Mouse (Mus musculus): ENCODE measurements at regions not wholly inside any gene's neighbourhood (a gene's known extent, or its start where the extent isn't known, plus 50 kb on each side); places are given as distances from the start of the nearest gene placed in this dataset.

DNA sequence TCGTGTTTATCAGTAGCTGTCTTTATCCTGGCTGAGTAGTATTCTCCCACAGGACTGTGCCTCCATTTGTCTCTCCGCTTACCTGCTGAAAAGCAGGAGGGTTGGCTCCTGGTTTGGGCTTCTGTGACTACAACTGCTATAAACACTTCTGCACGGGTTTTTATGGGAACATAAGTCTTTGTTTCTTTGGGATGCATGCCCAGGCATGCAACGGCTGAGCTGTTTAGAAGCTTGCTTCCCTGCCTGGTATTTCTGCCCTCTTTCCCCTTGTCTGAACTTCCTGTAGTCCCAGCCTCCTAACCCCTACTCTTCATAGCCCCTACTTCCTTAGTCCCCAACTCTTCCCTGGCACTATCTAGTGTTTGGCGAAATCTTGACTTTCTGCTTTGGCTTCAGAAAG lies 139.6 kb upstream of the Gm26897 start:
- DNase-seq (ENCODE audit: extremely low spot score, low read depth, low spot score): no peak

DNA sequence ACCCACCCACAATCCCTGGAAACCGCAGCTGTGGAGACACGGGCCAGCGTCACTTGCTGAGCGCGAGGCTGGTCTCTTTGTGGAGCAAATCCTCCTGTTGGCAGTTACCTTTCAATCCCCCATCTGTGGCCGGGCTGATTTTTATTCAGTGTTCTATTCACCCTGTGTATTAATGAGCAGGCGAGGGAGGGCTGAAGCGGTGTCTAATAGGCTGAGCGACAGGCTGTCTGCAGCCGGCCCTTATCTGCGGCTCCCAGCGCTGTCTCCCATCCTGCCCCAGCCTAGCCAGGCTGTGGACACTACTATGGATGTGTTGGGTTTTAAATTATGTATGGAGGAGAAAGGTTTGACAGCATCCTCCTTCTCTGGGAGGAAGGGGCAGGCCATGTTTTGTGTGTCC lies 138.3 kb upstream of the Gm26897 start:
- DNase-seq (ENCODE audit: extremely low spot score, low read depth, low spot score): no peak

DNA sequence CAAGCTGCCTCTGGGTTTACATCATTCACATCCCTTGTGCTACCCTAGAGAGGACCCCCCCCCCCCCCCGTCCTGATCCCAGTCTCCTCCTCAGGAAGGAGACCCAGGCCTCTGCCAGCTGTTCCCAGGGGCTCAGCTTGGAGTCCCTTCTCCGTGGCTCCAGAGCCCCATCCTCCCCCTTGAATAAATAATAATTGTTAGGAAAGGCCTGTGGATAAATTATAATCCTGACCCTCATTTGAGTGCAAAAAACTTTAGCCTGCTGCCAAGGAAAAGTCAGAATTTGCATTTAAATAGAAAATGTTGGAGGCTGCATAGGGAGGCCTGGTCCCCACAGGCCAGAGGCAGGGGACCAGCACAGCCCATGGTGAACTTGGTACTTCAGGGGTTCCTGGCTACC lies 136.0 kb upstream of the Gm26897 start:
- DNase-seq (ENCODE audit: extremely low spot score, low read depth, low spot score): no peak

DNA sequence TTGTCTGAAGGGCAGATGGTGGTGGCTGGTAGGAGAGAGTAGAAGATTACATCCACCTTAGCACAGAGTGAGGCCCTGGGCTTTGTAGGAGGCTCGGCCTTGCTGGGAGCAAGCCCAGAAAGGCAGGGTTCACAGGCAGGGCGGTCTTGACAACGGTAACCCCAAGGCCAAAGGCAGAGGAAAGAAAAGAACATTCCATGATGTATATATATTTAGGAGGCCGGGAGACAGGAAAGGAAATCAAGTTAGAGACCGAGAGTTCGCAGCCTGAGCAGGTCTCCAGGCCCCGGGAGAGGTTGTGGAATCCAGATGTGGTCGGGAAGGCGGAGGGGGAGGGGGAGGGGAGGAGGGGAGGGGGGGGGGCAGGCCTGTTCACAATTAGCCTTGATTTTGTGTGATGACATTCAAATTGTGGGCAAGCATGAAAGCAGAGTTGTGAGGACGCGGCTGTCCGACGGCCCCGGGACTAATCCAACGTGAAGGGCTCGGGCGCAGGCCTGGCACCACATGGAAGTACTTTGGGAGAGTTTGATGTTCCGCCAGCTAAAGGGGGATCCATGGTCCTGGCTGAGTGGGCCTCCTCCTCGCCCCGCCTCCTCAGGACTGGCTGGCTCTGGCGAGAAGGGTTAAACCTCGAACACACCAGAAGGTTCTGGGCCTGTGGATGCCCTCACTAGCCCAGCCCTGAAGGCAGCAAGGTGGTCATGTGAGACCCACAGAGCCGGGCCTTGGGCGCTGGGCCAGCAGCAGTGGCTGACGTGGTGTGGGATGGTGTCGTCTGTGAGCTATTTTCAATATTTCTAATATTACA lies 131.8 kb upstream of the Gm26897 start:
- DNase-seq (ENCODE audit: extremely low spot score, low read depth, low spot score): no peak

DNA sequence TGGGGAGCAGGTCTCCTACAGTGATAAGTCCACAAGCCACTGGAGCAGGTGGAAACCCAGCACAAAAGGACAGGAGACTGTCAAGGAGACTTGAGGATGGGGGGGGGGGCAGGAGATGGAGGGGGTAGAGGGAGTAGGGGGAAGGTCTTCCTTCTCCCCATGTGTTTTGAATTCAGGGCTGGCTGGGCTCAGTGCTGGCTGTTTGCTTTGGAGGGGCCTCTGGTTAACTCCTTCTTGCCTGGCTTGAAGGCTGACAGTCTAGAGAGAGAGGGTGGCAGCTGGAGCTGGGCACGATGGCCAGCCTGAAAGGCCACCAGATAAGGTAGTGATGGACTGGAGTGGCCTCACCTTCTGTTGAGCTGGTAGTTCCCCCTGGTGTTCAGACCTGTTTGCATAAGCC lies 120.0 kb upstream of the Gm26897 start:
- DNase-seq (ENCODE audit: extremely low spot score, low read depth, low spot score): no peak

DNA sequence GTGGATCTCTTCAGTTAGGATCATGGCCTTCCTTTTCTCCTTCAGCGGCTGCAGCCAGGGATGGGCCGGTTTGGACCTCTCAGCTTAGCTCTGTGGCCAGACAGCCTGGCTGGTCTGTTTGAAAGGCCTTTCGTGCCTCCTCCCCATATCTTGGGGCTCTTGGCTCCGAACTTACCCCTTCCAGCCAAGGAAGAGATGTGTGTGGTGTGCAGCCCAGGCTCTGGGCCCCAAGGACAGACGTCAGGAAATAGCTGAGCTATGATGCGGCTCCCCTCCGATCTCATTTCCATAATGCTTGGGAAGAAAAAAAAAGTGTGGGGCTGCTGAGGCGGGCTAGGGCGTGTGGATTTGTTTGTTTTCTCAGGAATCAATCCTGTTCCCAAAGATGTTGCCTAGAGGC lies 113.8 kb upstream of the Gm26897 start:
- no peak for DNase-seq (ENCODE audit: extremely low spot score, low read depth, low spot score)

DNA sequence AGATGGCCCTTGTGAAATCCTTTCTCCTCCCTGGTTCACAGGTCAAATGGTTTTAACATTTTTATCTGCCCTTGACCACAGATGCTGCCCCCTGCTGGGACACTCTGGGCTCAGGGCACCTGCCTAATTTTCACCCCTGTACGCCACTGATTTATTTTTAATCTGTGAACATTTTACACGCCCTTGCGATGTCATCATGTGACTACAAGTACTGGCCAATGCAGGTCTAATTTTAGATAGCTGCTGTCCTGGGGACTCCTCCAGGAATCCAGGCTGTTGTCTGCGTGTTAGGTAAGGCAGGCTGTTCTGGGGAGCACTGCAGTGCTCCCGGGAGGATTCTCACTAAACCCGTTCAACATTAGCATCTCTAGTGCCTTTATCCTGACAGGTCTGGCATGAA lies 113.1 kb upstream of the Gm26897 start:
- DNase-seq (ENCODE audit: extremely low spot score, low read depth, low spot score): no peak

DNA sequence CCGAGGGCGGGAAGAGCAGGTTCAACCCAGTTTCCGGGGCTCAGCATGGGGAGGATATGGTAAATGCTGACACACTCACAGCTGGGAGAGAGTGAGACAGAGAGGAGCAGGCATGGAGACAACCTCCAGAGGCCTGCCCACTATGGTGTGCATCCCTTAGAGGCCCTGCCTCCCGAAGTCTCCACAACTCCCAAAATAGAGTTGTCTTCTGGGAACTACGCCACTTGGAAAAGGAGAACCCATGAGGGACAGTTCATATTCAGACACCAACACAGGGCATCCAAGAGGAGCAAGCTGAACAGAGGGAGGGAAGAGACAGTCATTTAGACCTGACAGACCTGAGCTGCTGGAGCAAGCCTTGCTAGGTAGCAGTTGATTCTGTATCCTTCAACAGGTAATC lies 111.2 kb upstream of the Gm26897 start:
- no peak for DNase-seq (ENCODE audit: extremely low spot score, low read depth, low spot score)

DNA sequence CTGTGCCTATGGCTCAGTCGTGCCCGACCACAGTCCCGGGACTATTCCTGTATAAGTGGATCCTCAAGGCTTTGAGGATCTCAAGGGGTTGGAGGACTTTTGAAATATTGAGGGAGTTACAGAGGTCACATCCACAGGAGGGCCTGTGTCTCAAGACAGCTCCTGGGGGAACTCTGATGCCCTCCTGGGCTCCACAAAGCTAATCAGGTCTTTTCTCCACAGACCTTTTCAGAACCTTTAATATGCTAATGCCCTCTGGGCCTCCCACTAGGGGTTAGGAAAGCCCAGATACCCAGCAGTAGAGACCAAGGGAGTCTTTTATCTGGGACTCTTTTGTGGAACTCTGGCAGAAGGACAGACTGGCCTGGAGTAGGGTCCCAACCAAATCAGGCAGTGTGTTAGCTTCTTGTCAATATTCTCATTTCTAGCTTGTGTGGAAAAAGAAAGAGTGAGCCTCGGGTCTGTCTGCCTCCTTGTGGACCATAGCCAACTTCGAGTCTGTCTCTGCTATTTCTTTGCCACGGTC lies 107.4 kb upstream of the Gm26897 start:
- no peak for DNase-seq (ENCODE audit: extremely low spot score, low read depth, low spot score)

DNA sequence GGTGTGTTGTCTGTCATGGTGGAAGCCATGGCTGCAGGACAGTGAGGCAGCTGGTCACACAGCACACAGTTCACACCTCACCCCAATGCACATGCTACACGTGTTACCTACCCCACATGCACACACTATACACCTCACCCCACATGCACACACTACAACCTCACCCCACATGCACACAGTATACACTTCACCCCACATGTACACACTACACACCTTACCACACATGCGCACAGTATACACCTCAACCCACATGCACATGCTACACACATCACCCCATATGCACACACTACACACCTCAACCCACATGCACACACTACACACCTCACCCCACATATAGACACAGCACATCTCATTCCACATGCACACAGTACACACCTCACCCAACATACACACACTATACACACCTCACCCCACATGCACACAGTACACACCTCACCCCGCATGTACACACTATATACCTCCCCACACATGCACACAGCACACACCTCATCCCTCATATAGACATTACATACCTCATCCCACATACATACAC lies 103.3 kb upstream of the Gm26897 start:
- DNase-seq (ENCODE audit: extremely low spot score, low read depth, low spot score): no peak

DNA sequence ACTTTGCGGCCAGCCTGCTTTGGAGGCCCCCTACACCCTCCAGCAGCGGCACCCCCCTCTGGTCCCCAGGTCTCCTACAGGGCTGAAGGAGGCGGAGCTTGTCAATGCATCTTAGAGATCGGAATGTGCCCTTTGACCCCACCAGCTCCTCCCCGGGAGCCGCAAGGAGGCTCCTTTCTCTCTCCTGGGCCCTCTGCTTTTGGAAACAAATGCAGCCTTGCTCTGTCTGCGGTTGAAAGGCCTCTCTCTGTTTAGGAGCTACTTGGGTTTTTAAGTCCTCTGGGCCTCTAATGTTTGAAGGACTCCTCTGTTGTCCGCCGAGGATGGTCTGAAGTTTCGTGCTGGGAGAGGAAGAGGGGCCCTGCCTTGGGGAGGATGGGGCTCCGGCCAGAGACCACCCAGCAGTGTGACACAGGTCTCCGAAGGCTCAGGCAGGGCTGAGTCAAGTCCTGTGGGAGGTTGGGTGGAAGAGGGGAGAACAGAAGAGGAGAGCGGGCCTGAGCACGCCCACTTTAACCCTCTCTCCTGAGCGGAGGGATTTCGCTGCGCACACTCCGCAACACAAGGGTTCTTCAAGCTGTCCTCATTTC lies 102.1 kb upstream of the Gm26897 start:
- peak; percentile 39 for DNase-seq (ENCODE audit: extremely low spot score, low read depth, low spot score)

DNA sequence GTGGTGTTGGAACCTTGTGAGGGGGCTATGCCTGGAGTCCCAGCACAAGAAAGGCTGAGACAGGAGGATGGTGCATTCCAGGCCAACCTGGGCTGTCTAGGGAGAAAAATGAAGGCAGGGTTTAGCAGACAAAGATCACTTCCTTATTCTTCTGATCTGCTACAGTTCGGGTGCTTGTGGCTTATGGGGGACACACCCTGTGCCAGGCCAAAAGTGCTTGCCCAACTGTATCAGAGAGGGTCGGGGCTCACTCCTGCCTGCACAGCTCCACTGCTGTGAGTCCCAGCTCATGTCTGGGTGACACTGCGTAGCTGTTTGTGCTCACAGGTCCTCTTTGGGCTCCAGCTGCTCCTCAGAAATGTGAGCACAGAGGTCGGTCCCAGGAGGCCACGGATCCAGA lies 98.6 kb upstream of the Gm26897 start:
- DNase-seq (ENCODE audit: extremely low spot score, low read depth, low spot score): no peak

DNA sequence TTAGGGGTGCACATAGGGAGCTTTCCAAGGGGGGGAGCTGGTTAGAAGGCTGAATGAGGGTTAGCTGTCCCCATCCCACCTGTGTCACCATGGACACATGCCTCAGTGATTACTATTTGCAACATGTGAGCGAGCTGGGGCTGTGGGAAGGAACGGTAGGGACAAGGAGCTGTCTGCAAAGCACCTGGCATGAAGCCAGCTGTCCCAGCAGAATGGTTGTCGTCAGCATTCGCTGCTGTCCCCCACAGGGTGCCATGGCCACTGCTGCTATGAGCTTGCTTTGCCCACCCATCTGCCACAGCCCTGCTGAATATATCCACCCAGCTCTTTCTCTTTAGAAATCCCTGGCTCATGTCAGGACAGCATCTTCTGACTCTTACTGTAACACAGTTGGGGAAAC lies 96.8 kb upstream of the Gm26897 start:
- DNase-seq (ENCODE audit: extremely low spot score, low read depth, low spot score): no peak

DNA sequence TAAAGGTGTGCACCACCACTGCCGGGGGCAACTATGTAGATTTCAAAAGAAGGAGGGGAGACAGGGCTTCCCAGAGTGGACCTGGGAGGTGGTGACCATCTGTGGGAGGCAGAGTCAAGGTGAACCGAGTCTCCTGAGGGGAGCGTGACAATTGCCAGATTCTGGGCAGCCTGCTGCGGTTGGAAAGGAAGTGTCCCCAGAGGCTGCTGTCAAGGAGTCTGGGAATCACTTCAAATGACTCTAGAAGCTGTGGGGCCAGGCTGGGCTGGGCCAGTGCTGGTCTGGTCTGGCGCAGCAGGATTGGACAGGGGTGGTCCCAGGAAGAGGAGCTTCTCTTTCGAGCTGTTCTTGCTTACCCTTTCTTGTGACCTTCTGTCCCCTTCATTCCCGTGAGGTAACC lies 95.4 kb upstream of the Gm26897 start:
- DNase-seq (ENCODE audit: extremely low spot score, low read depth, low spot score): no peak

DNA sequence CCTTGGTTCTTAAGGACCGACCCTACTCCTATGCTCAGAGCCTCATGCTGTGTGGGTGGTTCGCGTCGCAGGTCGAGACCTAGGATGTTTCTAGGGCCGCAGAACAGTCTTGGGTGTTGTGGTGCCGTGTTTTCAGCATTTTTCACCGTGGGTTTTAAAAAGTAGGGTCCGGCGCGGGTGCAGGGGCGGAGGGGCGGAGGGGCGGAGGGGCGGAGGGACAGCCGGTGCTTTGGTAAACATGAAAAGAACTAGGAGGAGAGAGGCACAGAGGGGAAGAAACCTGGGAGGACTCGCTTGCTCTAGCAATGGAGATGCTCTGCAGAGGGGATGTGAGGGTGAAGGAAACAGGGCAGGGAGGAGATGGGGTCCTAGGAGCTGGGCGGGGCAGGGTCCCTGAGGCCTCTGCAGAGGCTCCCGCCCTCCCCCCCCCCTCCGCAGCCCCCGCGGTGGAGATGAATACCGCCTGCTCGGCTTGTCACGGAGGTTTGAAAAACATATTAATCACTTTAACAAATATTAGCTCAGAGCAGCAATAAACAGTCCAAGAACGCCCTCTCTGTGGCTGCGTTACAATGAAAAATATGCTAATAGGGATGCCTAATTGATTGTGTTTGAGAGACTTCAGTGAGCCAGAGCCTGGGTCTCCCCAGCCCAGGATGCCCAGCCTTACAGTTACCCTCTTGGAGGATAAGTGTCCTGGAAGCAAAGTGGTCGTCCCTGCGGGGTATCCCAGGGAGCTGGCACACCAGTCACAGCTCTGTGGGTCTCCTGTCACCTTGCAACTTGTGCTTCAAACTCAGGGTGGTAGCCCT lies 94.0 kb upstream of the Gm26897 start:
- no peak for DNase-seq (ENCODE audit: extremely low spot score, low read depth, low spot score)

DNA sequence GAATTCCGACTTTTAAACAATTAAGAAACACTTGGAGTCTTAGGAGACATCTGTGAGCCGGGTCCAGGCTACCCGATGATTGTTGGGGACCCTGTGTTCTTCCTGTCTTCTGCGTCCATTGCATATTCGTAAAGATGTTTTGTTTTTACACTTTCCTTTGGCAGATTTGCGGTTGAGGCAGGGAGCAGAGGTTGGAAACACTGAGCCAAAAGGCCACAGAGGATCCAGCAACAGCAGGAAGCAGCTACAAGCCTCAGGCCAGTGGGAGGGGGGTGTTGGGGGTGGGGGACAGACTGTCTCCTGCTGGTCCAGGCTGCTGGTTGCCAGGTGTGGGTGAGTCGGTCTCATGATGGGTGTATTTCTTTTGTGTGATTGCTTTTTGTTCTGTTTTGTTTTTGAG lies 92.7 kb upstream of the Gm26897 start:
- DNase-seq (ENCODE audit: extremely low spot score, low read depth, low spot score): no peak

DNA sequence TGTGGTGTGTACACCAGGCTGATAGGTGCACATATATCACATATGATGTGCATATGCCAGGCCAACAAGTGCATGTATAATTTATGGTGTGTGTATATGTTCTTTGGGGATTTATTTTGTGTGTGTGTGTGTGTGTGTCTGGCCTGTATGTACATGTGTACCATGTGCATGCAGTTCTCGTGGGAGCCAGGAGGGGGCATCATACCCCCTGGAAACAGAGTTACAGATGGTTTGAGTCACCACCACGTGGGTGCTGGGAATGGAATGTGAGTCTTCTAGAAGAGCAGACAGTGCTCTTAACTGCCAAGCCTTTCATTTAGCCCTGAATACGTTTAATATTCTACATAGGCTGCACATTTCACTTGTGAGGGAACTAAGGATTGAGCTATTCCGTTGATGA lies 92.0 kb upstream of the Gm26897 start:
- DNase-seq (ENCODE audit: extremely low spot score, low read depth, low spot score): no peak

DNA sequence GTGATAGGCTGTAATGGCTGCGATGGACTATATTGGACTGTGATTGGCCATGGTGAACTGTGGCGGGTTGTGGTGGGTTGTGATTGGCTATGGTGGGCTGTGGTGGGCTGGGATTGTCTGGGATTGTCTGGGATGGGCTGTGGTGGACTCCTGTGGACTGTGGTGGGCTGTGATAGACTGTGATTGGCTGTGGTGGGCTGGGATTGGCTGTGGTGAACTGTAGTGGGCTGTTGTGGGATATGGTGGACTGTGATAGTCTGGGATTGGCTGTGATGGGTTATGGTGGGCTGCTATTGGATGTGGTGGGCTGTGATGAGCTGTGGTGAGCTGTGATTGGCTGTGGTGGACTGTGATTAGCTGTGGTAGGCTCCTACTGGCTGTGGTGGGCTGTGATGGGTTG lies 89.6 kb upstream of the Gm26897 start:
- no peak for DNase-seq (ENCODE audit: extremely low spot score, low read depth, low spot score)

DNA sequence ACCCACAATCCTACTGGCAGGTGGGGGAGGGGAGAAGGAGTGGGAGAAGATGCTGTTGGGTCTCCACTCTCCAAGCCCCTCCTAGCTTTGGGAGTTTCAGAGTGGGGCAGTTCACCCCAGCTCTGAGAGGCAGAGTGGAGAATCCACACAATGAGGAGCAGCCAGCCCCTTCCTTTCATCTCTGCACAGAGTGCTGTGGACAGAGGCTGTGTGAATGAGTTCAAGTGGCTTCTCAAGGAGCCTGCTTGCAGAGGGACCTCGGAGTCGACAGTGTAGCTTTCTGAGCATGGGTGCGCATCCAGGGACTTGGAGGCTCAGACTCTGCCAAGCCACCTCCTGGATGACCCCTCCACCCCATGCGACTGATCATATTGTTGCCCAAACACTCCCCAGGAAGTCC lies 88.9 kb upstream of the Gm26897 start:
- DNase-seq (ENCODE audit: extremely low spot score, low read depth, low spot score): no peak

DNA sequence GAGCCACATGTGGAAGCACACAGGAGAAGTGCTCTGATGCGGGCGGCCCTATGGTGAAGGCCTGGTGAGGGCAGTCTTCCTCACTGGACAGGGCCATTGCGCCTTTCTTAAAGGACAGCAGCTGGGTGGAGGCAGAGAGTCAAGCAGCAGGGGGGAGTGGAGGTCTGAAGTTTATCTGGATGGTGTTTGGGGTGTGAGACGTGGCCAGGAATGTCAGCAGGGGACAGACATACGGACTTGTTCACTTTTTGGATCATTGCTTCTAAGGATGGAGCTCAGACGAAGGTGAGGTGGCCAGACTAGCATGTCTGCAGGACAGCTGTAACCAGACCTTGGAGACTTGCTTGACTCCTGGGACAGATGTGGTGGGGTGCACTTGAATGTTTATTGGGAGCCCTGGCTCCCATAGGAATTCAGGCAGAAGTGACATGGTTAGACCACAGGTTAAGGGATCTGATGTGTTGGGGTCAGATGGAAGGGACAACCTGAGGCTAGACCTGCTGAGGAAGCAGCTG lies 86.0 kb upstream of the Gm26897 start:
- no peak for DNase-seq (ENCODE audit: extremely low spot score, low read depth, low spot score)

DNA sequence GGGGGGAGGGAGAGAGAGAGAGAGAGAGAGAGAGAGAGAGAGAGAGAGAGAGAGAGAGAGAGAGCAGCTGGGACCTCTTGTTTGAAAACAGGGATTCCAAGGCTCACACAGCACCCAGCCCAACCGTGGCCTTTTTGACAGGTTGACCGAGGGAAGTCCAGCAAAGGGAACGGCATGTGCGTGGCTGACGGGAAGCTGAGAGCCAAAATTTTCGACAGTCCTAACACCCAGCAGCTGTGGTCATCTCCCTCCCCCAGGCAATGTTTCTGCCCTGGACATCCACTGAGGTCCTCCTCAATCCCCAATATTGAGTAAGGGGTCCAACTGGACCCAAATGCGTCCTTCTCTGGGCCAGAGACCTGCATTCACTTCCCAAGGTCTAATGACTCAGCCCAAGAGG lies 85.2 kb upstream of the Gm26897 start:
- DNase-seq (ENCODE audit: extremely low spot score, low read depth, low spot score): no peak

Measured in hindlimb bud, embryonic 11.5 days (tissue).